27 mouse cellular contexts compared by ENCODE assay signal in the genomic region with DNA sequence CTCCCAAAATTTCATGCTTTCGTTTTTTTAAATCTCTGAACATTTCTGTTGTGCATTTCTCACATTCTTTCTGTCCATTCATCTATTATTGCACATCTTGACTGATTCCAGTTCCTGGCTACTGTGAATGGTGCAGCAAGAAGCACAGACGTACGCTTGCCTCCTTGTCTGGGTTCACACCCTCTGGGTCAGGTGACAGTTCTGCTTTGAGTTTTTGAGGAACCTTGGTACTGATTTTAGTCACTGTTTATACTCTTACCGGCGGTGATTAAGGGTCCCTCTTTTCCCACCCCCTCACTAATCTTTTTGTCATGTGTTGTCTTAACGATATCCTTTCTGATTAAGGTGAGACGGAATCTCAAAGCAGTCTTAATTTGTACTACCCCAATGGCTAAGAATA. TPM values are rescaled to one million over a fixed set of nuclear protein-coding genes. Genes with fewer than 3 reads are reported as not detected.
"Had no signal": no experiment of that assay in that cellular context is flagged by ENCODE, and none has a peak within 500 bp of the region (broad histone marks: within the 10 kb centered on the region; RNA-seq: fewer than 3 reads in every experiment).

No protein-coding gene starts in this region.

- H3K36me3 ChIP-seq: hindbrain, embryonic 10.5 days; hindbrain, embryonic 12.5 days; intestine, embryonic 15.5 days; limb, embryonic 10.5 days; limb, embryonic 12.5 days; liver, embryonic 13.5 days had no signal

- H3K27me3 ChIP-seq: heart, embryonic 12.5 days had no signal

- H3K9ac ChIP-seq: heart, embryonic 12.5 days; hindbrain, embryonic 12.5 days; hindbrain, embryonic 14.5 days; intestine, embryonic 15.5 days; limb, embryonic 12.5 days; liver, embryonic 13.5 days had no signal

- H3K9me3 ChIP-seq: heart, embryonic 12.5 days; hindbrain, embryonic 10.5 days; hindbrain, embryonic 12.5 days; intestine, embryonic 15.5 days; limb, embryonic 10.5 days; limb, embryonic 12.5 days; liver, embryonic 13.5 days had no signal

- H3K4me1 ChIP-seq: limb, embryonic 12.5 days had no signal

- ATAC-seq: hindbrain, embryonic 16.5 days; inflammation-experienced regulatory T-cells, adult 6 months; intestine, embryonic 15.5 days; intestine, postnatal 0 days had no signal

- DNase-seq: gastrocnemius, postnatal 14 days; gastrocnemius, postnatal 36 days; heart, adult 11 months; heart, adult 2 months; heart, postnatal 10 days; heart, postnatal 4 days; kidney, adult 18-20 months; kidney, adult 8-10 months; kidney, postnatal 10 days; kidney, postnatal 25 days; kidney, postnatal 4 days; liver; liver, embryonic 13.5 days had no signal

- H3K27ac ChIP-seq: heart, adult 2 months; hindbrain, embryonic 10.5 days; hindbrain, embryonic 12.5 days; hindbrain, embryonic 14.5 days; intestine, embryonic 15.5 days; layer of hippocampus, adult 2 months; left cerebral cortex, adult 2 months; limb, embryonic 10.5 days; limb, embryonic 12.5 days; liver, embryonic 13.5 days had no signal

- H3K4me3 ChIP-seq: heart, adult 2 months; heart, embryonic 12.5 days; hindbrain, embryonic 10.5 days; hindbrain, embryonic 12.5 days; intestine, embryonic 15.5 days; layer of hippocampus, adult 2 months; left cerebral cortex, adult 2 months; limb, embryonic 10.5 days; limb, embryonic 12.5 days; liver, embryonic 13.5 days had no signal

- H3K4me2 ChIP-seq: heart, embryonic 12.5 days; hindbrain, embryonic 12.5 days; hindbrain, embryonic 14.5 days; intestine, embryonic 15.5 days; limb, embryonic 12.5 days; liver, embryonic 11.5 days; liver, embryonic 13.5 days had no signal

RNA-seq across cellular contexts. Expression of a gene that starts 15.5 kb away (rescaled TPM):
- total RNA-seq: left cerebral cortex, postnatal 36 days had no signal
- polyA plus RNA-seq: intestine, postnatal 0 days had no signal
